Mouse (Mus musculus) adrenal gland, postnatal 14 days (tissue): ENCODE measurements around the gene Tex26. TPM values are rescaled to one million over a fixed set of nuclear protein-coding genes. Genes with fewer than 3 reads are reported as not detected.
A peak's percentile ranks its signal among the peaks of the same experiment; 100 is the strongest.

Source experiments
- DNase-seq: peaks from one replicate; pipeline ENCODE4 v3.0.0; 2021; ENCODE audit warnings: mixed read lengths
- long read RNA-seq, 2 experiments: library from polyadenylated mRNA; stranded (forward); transcript quantifications; one replicate each; pipeline ENCODE4 v2.0.0; 2021
- total RNA-seq: library from RNA; stranded (reverse); gene quantifications from 2 replicates; pipeline ENCODE4 v1.2.3, GENCODE M21; 2021

Tex26 gene
- not detected in 2 replicates for total RNA-seq
- long read RNA-seq, experiment 1: 0 reads
- long read RNA-seq, experiment 2: 0 reads

DNA sequence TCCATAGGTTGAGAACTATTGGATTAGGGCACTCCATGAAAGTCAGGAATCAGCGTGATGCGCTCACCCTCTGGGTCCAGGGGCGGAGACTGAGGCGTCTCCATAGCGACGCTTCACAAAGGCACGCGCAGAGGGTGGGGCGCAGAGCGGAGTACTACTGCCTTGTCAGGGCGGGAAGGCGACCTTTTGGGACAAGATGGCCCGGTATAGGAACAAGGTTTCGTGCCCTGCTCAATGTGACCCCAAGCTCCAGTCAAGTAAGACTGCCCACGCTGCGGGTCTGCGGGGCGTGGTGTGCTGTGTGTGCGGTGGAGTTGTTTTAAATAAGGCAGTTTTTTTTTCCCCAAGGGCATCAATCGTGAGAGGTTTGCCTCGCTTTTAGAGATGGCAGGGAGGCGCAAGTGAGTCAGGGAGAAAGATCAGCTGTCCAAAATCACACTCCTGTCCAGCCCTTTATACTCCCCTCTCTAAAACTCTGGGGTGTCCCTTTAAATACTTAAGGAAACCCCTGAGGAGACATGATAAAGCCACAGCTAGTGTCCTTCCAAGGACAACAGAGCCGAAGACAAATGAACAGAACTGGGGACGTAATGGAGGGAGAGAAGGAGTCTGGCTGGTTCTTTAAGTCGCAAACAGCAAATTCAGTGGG is at the start of gene Tex26:
Gene Tex26, plus strand, starts transcription at position 130 of the 649 bp plus-strand sequence.
- peak; percentile 76 for DNase-seq

DNA sequence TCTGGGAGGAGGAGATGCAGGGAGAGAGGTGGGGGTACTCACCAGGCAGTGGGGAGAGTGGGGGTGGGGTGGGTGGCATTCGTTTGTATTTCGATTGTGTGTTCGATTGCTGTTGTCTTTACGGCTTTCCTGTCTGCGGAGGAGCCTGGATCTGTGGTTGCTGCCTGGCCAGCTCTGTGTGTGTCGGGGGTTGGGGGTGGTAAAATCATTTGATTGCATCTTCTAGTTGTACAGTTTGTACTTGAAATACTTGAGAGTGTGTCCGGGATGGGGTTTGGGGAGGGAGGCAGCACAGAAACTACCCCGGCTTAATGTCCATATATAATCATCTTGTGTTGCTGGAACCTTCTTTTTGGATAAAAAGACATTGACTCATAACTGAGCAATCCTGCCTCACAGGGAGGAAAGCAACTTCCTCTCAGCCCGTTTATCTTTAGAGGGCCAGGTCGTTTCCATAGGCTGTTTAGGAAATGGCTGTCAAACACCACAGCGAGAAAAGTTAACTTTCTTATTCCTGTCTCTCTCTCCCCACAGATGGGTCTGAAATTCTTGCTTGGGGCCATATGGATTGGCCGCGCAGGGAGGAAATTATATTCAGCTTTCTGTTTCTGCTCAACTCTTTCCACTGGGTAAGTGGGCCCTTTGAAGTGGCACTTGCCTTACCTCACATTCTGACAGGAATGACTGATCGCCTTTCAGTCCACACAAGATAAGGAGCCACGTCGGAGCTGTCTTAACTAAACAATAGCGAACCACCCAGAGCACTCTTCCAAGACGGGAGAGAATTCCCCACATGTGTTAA is 47.7 kb upstream of the Tex26 start:
- DNase-seq: no peak

DNA sequence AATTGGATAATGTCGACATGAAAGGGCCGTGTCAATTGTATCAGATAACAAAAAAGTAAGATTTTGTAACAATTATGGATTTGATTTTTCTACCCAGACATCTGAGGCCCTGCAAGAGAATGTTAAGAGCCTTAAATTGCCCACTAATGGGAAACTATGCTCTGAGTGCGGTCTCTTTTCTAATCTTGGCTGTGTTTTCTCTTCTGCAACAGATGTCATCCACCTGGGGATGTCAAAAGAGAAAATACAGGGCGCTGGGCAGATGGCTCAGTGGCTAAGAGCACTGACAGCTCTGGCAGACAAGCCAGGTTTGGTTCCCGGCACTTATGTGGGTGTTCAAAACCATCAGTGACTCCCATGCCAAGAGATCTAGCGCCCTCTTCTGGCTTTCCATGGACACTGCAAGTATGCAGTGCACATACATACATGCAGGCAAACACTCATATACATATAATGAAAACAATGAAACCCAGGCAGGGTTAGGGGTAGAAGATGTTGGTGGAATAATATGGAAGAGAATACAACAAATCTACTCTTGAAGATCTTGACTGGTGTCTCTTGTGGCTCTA is 47.0 kb upstream of the Tex26 start:
- DNase-seq: no peak

DNA sequence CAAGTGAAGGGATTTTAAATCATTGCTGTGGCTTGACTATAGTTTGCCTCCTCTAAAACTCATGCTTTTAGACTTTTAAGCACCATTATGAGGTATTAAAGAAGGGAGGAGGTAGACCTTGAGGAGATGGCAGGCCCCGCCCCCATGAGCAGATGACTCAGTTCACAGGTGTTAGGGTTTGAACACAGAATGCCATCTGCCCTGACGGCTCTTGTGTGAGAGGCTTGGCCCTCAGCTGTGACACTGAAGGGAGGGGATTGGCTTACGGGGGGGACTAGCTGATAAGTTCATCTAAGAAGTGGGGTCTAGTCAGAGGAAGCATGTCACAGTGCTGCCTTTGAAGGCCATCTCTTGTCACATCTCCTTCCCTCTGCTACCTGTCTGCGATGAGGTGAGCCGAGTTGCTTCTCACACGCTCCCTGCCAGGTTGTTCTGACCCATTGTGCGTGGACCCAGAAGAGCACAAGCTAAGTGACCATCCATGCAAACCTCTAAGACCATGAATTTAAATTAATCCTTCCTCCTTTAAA is 37.9 kb upstream of the Tex26 start:
- DNase-seq: no peak

DNA sequence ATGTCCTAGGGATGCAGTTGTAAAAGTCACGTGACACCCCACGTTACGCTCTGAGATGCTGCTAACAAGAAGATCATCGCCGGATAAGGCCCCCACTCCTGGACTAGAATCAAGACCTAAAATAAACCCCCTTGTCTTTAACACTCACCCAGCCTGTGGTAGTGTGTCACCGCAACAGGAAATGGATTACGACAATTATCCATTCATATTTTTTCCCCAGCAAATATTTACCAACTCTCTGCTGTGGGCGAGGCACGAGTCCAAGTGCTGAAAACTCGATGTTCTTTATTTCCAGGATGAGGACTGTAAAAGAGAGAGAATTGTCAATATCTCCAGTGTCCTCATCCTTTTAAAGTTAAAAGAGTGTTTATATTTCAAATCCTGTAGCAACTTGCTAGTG is 37.4 kb upstream of the Tex26 start:
- no peak for DNase-seq

DNA sequence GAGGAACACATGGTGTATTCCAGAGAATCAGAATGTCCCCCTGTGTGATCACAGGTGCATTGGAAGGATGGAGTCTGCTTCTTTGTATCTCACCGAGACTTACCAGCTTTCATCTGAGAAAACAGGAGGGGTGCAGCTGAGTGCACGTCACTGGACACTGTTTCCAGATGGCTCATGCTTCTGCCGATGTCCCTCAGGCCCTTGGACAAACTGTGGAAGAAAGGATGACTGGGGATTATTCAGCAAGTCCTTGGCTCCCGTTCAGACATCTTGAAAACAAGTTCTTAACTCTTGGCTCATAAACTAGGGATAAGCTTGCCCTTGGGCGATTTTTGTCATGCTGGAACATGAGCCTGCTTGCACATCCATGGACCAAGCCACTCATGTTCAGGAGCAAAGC is 36.1 kb upstream of the Tex26 start:
- DNase-seq: peak; percentile 38

DNA sequence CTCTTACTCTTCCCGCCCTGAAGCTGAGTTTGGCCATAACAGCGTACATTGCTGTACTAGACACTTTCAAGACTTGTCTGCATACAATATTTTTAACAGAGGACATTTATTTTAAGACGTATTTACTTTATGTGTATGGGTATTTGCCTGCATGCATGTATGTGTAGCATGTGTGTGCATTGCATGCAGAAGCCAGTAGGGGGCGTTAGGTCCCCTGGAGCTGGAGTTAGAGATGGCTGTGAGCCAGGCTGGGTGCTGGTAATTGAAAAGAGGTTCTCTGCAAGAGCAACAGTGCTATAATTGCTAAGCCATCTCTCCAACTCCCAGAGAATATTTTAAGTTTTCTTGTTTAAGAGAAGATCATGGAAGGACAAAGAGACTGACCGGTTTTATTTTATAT is 34.8 kb upstream of the Tex26 start:
- DNase-seq: no peak

DNA sequence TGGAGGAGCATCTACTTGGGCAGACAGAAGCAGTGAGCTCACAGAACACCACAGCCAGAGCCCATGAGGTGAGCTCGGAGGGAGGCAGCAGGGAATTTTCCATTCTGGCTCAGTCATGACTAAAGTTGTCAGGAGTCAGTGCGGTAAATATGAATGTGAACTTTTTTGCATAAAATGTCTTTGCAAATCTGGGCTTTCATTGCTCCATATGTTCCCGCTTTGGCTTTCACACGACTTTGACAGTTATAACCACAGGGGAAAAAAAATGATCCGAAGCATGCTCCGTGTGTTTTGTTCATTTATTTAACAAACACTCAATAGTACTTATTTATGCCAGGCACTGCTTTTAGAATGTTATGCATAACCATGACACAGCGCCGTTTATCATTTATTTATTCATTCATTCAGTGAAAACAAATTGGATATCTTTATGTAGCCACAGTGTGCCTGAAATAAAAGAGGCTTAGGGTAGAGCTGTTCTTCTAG is 32.6 kb upstream of the Tex26 start:
- no peak for DNase-seq

DNA sequence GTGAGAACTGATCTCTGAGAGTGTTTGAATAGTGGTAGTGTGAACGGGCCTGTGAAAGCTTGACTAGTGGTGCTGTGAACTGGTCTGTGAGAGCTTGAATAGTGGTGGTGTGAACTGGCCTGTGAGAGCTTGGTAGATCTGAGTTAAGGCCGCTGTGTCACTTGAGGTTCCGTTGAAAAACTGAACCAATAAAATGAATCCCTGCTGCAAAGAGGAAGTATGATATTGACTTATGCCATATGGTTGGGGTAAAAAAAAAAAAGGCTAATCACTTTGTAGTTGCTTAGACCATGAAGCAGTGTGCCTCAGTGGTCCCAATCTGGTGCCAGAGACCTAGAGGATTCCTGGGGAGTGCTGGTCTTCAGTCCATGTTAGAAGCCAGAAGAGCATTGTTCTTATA is 30.0 kb upstream of the Tex26 start:
- DNase-seq: no peak

DNA sequence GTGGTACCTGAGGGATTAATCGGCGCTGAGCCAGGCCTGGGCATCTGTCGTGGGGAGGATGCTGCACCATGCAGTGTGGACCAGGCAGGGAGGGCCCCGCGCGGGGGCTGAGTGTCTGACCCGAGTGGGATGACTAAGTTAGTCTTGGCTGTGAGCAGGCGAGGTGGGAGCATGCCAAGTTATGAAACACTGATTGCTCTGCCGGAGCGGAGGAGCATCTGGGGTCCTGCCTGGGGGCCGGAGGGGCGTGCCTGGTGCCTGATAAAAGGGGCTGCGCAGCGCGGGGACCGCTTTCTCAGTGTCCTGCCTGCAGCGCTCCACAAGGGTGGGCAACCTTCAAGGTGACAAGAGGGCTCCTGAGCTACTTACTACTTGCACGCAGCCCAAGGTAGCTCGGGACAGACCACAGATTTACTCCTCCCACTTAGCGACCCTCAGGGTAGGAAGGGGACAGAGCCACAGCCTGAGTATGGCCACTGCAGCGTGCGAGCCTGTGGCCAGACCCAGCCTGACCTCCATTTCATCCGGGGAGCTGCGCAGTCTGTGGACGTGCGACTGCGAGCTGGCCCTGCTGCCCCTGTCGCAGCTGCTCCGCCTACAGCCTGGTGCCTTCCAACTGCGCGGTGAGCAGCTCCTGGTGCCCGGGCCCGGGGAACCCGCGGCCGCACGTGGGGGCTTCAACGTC is 27.8 kb upstream of the Tex26 start, which contains the start of gene Medag:
Gene Medag, plus strand, starts transcription at position 241 of the 685 bp plus-strand sequence.
- DNase-seq: peak; percentile 87

DNA sequence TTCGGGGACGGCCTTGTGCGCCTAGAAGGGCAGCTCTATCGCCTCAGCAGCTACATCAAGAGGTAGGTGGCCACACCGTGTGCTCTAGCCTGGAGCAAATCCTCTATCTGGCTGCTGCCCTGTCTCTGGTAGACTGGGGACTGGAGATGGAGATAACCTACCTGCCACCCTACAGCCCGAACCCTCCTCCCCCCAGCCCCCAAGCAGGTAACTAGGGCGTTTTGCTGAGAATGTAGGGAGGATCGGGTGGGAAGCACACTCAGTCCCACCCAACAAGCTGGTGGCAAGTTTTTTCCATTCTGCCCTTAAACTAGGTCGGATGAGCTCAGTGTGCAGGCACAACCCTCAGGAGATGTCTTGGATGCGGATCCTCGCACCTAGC is 27.3 kb upstream of the Tex26 start:
- DNase-seq: no peak

DNA sequence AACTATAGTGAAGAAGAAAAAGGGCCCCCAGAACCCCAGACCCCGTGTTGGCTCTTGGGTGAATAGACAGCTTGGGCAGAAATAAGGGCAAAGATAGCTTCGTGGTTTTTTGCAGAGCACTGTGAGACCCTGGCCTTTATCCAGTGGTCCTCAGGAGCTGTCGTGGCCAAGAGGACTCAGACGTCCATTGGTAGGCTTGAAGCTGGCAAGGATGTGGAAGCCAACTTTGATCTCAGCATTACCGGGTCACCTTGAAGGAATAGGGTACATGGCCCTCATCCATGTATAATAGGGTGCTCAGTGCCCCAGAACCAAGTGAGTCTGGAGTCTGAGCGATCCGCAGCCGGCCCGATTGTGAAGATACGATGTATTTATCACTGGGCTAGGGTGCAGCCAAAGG is 26.8 kb upstream of the Tex26 start:
- no peak for DNase-seq

DNA sequence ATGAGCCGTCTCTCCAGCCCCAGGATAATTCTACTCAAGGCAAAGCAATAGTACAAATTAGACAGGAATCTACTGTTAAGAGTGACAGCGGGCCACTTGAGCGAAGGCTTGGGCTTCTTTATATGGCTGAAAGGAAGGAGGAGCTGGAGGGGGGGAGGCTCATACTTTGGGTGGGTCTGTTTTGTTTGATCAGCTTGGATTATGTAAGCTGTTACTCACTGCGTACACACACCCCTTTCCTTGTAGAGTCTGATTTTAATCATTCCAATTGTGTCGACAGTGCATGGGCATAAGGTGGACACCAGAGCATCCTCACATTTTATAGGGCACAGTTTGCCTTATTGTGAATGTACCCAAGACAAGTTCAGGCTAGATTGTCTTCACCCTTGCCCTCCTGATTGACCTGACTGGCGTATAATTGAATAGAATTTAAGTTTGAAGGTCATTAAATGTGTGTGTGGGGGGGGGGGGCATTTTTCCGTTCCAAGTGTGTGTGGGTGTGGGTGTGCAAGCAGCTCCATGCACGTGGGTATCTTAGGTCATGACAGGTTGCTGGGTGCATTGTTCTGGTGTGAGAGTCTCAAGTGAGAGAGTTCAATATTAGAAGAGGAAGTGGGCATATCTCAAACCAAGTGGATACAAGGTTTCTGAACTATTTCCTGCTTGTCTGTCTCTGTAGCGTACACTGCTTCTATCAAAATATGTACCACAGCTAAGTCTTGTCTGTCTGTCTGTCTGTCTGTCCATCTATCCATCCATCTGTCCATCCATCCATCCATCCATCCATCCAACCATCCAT is 24.9 kb upstream of the Tex26 start:
- no peak for DNase-seq

DNA sequence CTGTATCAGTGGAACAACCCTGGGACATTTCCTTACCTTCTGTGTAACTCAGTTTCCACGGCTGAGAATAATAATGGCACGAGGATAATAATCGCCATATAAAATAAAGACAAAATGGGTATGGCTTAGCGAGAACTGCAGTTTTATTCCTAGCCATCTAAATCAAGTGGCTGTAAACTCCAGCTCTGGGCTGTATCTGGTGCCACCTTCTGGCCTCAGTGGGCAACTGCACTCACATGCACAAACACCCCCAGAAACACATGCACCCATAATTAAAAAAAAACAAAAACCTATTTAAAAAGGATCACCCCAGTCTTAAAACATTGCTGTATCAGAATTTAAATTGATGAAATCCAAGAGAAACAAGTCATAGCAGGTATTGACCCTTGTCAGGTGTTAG is 22.1 kb upstream of the Tex26 start:
- DNase-seq: no peak

DNA sequence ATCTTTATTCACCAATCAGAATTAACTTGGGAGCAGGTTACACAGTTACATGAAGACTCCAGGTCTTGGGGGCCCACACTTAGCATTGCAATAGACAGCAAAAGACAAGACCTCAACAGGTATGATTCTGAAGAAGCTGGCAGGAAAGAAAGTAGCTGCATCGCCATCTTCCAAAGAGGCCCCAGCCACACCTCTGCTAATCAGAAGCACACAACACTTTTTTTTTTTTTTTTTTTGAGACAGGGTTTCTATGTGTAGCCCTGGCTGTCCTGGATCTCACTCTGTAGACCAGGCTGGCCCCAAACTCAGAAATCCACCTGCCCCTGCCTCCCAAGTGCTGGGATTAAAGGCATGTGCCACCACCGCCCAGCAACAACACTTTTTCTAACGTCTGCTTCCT is 12.9 kb upstream of the Tex26 start:
- no peak for DNase-seq

DNA sequence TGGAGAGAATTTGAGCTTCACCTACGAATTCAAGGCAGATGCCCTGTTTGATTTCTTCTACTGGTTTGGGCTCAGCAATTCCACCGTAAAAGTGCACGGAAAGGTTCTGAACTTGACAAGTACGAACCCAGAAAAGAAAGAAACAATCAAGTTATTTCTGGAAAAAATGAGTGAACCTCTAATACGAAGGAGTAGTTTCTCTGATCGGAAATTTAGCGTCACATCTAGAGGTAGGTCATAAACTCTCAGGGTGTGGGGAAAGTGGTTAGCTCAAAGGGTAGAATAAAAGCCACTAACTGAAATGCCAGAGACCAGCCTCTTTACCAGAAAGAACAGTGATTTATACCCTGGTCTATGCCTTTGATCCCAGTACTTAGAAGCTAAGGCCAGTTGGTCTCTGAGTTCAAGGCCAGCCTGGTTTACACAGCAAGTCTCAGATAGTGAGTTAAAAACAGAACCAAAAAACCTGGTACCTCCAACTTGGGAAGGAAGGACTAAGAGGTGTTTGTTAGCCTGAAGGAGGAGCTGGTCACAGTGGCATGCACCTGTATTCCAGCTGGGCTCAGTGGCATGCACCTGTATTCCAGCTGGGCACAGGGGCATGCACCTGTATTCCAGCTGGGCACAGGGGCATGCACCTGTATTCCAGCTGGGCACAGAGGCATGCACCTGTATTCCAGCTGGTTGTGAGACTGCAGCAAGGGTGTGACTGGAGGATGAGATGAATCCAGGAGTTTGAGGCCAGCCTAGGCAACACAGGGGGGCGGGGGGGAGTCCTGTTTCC is 12.0 kb upstream of the Tex26 start:
- DNase-seq: no peak

DNA sequence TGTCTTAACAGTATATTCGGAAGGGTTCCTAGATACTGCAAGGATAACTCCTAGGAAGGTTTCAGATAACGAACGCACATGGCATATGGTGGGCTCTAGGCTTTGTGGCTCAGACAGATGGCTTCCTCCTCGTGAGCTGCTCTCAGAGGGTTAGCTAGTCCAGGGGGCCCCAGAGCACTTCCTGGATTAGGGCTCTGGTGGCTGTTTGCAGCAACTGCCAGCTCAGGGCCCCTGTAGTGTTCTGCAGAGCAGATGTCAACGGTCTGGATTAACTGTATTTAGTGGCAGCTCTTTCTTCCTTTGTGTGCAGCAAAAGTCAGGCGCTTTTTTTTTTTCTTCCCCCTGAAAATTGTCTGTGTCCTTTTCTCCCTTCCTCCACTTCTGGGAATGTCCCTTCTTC is 11.1 kb upstream of the Tex26 start:
- peak; percentile 12 for DNase-seq

DNA sequence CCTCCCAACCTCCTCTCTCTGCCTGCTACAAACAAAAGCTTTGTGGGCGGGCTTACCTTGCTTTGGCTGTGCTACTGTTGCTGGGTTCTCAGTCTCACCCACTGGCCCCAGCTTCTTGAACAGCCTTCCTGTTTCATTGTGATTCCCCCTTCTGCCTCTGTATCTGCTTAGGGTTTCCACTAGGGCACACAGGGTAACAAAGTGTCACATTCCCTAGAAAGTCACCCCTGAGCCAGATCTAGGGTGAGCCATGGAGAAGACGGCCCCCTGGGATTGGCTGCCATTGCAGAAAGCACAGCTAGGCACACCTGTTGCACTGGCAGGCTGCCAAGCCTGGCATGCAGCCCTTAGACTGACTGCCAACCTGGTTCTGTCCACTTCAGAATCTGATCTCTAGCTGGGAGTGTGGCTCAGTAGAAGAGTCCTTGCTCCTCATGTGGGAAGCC is 10.6 kb upstream of the Tex26 start:
- DNase-seq: peak; percentile 54

DNA sequence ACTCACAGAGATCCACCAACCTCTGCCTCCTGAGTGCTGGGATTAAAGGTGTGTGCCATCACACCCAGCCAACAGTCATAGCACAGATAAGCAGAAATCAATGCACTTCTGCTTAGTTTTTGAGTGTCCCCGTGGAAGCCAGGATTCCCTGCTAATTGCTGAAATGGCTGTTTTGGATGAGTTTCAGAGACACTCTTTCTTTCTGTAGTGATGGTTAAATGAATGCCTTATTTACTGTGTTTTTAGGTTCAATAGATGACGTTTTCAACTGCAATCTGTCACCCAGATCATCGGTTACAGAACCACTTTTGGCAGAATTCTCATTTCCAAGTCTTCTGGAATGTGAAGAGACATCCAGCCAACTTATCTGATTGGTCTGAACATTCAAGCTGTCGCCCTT is 9.9 kb upstream of the Tex26 start:
- DNase-seq: no peak

DNA sequence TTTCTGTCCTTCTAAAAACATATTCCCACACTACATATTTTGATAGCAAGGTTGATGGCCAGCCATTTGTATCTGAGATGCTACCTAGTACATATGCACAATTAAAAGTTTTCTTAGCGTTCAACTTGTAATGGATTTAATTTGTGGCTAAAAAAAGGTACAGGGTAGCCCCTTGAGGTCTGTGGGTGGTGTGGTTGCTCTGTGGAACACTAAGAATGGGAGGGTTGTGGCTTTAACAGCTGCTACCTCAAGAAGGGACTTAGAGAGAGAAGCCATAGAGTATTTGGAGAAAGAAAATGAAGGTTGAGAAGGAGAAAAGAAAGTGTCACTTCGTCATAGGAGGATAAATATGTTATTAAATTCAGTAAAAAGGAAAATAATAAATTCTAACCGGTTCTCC is 8.5 kb upstream of the Tex26 start:
- no peak for DNase-seq

DNA sequence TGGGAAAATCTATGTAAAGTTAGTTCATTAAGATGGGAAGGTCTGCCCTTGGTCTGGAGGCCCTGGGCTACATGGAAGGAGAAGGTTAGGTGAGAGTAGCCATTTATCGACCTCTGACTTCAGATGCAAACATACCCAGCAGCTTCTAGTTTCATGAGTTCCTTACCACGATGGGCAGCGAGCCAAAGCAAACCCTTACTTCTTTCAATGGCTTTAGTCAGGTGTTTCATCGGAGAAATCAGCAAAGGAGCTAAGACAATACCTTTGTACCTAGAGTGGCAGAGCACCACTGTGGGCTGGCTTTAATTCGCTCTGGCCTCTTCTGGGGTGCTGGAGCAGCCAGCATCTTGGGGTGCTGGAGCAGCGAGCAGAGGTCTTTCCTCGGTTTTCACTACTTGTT is 5.8 kb upstream of the Tex26 start:
- DNase-seq: no peak
